Mouse (Mus musculus) heart, adult 2 months (tissue): ENCODE results near the gene Tubb2a.

ENCODE experiments used
- CTCF ChIP-seq: fragments of 200-600 bp; IDR thresholded peaks from 2 replicates; pipeline ENCODE4 v1.8.1; 2022; ENCODE audit warnings: antibody characterized with exemption, mild to moderate bottlenecking, moderate library complexity
- EP300 ChIP-seq: fragments of 200-500 bp; IDR thresholded peaks from 2 replicates; pipeline ENCODE4 v1.6.1; 2011; ENCODE audit warnings: low read depth, low read length, control low read depth; ENCODE audit not compliant: insufficient read depth
- POLR2A ChIP-seq: fragments of 200-500 bp; IDR thresholded peaks from 2 replicates; pipeline ENCODE4 v1.6.1; 2011; ENCODE audit warnings: mild to moderate bottlenecking, low read depth, low read length, control low read depth; ENCODE audit not compliant: insufficient read depth

DNA sequence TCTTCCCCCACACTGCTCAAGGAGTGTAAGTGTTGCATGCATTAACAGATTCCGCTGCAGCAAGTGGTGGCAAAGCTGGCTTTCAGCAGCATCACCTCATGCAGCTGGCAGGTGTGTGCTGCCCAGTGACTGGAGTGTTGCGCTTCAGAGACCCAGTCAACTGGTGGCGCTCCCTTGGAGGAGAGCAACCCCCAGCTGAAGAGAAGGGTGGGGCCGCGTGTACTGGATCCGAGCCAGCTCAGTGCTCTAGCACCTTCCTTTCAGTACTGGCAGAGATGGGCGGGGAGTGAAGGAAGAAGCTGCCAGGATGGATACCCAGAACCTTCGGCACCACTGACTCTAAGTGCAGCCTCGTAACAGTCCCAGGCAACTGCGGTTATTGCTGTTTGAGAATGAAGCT lies 15.3 kb downstream of the Tubb2a start:
- TF ChIP-seq POLR2A, result no peak
- TF ChIP-seq CTCF, result no peak
- TF ChIP-seq EP300, result no peak
